Mouse (Mus musculus) heart, embryonic 16.5 days (tissue): ENCODE measurements around the gene Cnnm3. TPM values are rescaled to one million over a fixed set of nuclear protein-coding genes. Genes with fewer than 3 reads are reported as not detected.

ENCODE experiments used
- ATAC-seq: fragments of 200-750 bp; cut with Nextera tagmentation; replicated peaks from 2 replicates; pipeline ENCODE4 v1.8.0; 2017; ENCODE audit warnings: moderate number of reproducible peaks; ENCODE audit not compliant: insufficient read depth, low FRiP score; ENCODE audit errors: extremely low read depth
- H3K27ac ChIP-seq: fragments of 300-500 bp; sonication (generic); 2 replicates; pipeline ENCODE4 v1.5.1; 2014; ENCODE audit warnings: mild to moderate bottlenecking, low read length, control low read depth, moderate library complexity
- H3K27me3 ChIP-seq: fragments of 300-500 bp; sonication (generic); 2 replicates; pipeline ENCODE4 v1.6.1; 2014; ENCODE audit warnings: low read length, mixed read lengths; ENCODE audit not compliant: control insufficient read depth, insufficient read depth
- H3K36me3 ChIP-seq: fragments of 300-500 bp; sonication (generic); 2 replicates; pipeline ENCODE4 v1.6.1; 2014; ENCODE audit not compliant: control insufficient read depth, insufficient read depth
- H3K4me1 ChIP-seq: fragments of 300-500 bp; sonication (generic); 2 replicates; pipeline ENCODE4 v1.6.1; 2014; ENCODE audit warnings: low read length, mixed read lengths; ENCODE audit not compliant: control insufficient read depth, insufficient read depth
- H3K4me2 ChIP-seq: fragments of 300-500 bp; sonication (generic); 2 replicates; pipeline ENCODE4 v1.6.1; 2014; ENCODE audit warnings: low read depth, mild to moderate bottlenecking, control low read depth, low read length
- H3K4me3 ChIP-seq: fragments of 300-500 bp; sonication (generic); 2 replicates; pipeline ENCODE4 v1.5.1; 2014; ENCODE audit warnings: mild to moderate bottlenecking, control low read depth, low read length
- H3K9ac ChIP-seq: fragments of 300-500 bp; sonication (generic); 2 replicates; pipeline ENCODE4 v1.6.1; 2014; ENCODE audit warnings: low read length, control low read depth
- H3K9me3 ChIP-seq: fragments of 300-500 bp; sonication (generic); replicated peaks from 2 replicates; pipeline ENCODE4 v1.6.1; 2016; ENCODE audit warnings: low read length; ENCODE audit not compliant: control insufficient read depth
- WGBS: fragments of 180-500 bp; shearing (Covaris S2); extraction: QIAGEN DNeasy Blood & Tissue Kit; methylation state at CpG from one replicate; pipeline ENCODE4 v1.1.7; 2014; 5-methylcytosine and 5-hydroxymethylcytosine counted together
- microRNA-seq: library from miRNA; unstranded; fragments of <30 nt; microRNA quantifications from one replicate; pipeline ENCODE4, GENCODE M21; 2017
- polyA plus RNA-seq: library from polyadenylated mRNA; unstranded; fragments of >200 nt; fragmentation: Nextera tagmentation; extraction: Ambion mirVana; gene quantifications from 2 replicates; pipeline ENCODE4 v1.2.1, GENCODE M21; 2015

Cnnm3 gene
- polyA plus RNA-seq, 1 experiment from 2014 or later, result 1.8 TPM

DNA sequence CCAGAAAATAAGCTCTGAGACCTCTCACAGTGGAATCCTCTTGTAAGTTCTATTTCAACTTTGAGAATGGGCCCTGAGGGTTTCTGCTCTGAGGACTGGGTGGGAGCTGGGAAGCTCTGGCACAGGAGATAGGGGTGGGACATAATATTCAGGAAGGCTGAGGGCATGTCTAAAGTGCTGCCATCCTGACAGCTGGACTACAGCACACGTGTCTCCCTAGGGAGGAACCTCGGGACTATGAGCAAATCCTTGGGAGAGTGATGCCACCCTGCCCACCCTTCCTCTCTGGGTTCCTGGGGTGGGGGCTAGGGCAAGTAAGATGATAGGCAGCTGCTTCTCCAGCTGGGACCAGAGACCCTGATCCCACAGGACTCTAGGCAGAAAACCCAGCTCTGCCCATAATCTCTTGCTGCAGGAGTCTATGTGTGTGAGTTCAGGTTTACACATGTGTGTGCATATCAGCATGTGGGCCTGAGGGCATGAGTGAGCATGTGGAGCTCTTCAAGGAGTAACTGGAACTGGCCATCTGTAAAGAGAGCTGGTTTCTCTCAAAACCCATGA, 60.6 kb downstream of the Cnnm3 start:
- peaks cover 31% of the 10 kb centered on the region for H3K4me1 ChIP-seq
- H3K27ac ChIP-seq, result peak overlapping the region; percentile 16; the same call in 1 of the 2 replicates
- ATAC-seq, result no peak
- H3K36me3 ChIP-seq, result no peaks in the 10 kb centered on the region
- no peaks in the 10 kb centered on the region for H3K27me3 ChIP-seq
- H3K9me3 ChIP-seq, result no peaks in the 10 kb centered on the region
- H3K9ac ChIP-seq, result 0 out of 2 replicates have a peak overlapping the region, but pooled peaks have one; percentile 3
- H3K4me3 ChIP-seq, result no peak overlapping the region
- WGBS, result 73% methylated on average over 2 of the region's 2 CpGs
- H3K4me2 ChIP-seq, result no peak overlapping the region

DNA sequence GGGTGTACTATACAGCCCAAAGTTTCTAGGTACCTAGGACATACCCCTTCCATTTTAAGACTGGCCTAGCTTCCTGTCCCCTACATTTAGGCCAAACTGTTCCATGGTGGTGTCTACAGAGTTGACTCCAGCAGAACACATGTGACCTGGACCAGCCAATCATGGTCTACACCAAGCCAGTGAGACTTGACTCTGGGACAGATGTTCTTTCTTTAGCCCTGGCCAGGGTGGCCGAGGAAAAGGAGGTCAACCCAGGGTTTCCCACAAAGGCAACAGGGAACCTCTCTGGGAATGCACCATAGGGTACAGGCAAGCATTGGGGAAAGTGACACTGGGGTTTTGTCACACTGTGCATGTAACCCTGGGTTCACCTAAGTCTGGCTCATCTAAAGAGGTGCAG, 61.0 kb downstream of the Cnnm3 start:
- Histone ChIP-seq H3K4me1 (peaks cover 31% of the 10 kb centered on the region), H3K4me3 (no peak overlapping the region), H3K27me3 (no peaks in the 10 kb centered on the region), H3K36me3 (no peaks in the 10 kb centered on the region), H3K9ac (no peak overlapping the region), H3K27ac (no peak overlapping the region), H3K4me2 (no peak overlapping the region), H3K9me3 (no peaks in the 10 kb centered on the region)
- ATAC-seq, result no peak
- 54% methylated on average over 1 of the region's 1 CpGs for WGBS

DNA sequence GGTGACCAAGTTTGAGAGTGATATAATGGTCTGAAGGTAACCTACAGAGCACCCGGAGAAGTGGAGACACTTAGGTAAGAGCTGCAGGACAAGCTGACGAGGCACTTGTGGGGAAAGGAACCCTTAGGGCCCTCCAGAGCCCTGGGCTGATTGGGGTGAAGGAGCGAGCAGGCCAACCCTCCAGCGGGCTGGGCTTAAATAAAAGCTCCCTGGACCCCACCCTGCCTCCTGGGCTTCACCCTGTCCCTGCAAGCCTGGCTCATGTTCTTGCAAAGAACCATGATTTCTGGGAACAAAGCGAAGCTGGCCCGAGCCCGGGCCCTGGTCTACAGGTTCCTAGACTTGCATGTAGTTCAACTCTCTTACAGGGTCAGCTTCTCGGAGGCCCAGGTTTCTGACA, 61.9 kb downstream of the Cnnm3 start:
- 79% methylated on average over 8 of the region's 8 CpGs for WGBS
- no peaks in the 10 kb centered on the region for H3K9me3 ChIP-seq
- no peak for ATAC-seq
- H3K27ac ChIP-seq, result no peak overlapping the region
- no peak overlapping the region for H3K4me2 ChIP-seq
- H3K27me3 ChIP-seq, result no peaks in the 10 kb centered on the region
- H3K36me3 ChIP-seq, result no peaks in the 10 kb centered on the region
- H3K9ac ChIP-seq, result no peak overlapping the region
- no peak overlapping the region for H3K4me3 ChIP-seq
- H3K4me1 ChIP-seq, result peaks cover 27% of the 10 kb centered on the region

DNA sequence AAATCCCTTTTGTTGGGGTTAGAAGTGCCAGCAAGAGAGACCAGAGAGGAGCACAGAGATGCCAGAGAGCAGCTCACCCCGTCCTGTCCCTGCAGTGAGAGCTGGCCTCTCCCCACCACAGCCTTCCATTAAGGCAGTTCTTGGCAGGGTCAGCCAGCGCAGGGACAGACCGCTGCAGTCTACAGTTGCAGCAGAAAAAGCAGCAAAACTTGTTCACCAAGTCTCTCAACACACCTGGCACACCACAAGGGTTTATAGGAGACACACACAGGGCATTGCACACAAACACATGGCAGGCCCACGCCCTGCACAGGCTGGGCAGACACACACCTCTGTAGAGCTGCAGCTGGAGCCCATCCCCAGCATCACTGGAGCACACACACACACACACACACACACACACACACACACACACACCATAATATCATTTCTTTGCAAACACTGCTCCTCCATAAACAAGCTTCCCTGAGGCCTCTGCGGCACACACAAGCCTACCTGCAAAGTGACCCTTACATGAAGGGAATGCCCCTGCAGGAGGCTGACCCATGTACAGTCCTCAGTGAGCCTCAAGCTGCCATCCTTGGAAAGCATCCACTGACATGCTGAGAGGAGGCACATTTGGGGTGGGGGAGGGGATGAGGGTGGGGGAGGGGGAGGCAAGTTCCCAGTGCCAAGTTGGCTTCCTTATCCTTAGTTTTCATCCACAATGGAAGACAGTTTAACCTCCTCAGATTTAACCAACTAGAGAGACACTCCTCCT, 62.7 kb downstream of the Cnnm3 start:
- no peak overlapping the region for H3K4me3 ChIP-seq
- H3K36me3 ChIP-seq, result no peaks in the 10 kb centered on the region
- peaks cover 27% of the 10 kb centered on the region for H3K4me1 ChIP-seq
- H3K27ac ChIP-seq, result no peak overlapping the region
- 81% methylated on average over 5 of the region's 5 CpGs for WGBS
- H3K27me3 ChIP-seq, result no peaks in the 10 kb centered on the region
- no peak overlapping the region for H3K9ac ChIP-seq
- H3K4me2 ChIP-seq, result no peak overlapping the region
- no peak for ATAC-seq
- no peaks in the 10 kb centered on the region for H3K9me3 ChIP-seq

DNA sequence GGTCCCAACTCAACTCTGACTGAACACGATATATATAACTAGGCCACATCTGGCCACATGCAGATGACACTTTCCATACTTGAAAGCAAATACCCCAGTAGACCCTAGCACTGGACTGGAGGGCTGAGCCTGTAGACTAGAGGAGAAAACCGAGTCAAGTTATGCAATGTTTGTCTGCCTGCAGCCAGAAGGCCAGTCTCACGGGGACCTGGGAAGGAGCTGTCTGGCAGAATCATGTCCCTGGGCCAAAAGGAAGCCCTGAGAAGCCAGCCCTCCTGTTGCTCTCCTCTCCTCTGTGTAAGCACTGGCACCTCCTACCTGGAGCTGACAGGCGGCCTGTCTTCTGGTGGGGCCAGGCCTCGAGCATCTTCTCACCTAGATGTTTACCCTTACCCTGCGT, 63.7 kb downstream of the Cnnm3 start:
- no peaks in the 10 kb centered on the region for H3K9me3 ChIP-seq
- H3K27me3 ChIP-seq, result no peaks in the 10 kb centered on the region
- H3K36me3 ChIP-seq, result no peaks in the 10 kb centered on the region
- peaks cover 32% of the 10 kb centered on the region for H3K4me1 ChIP-seq
- H3K9ac ChIP-seq, result no peak overlapping the region
- H3K27ac ChIP-seq, result no peak overlapping the region
- WGBS, result 63% methylated on average over 6 of the region's 6 CpGs
- H3K4me2 ChIP-seq, result no peak overlapping the region
- H3K4me3 ChIP-seq, result no peak overlapping the region
- ATAC-seq, result no peak

DNA sequence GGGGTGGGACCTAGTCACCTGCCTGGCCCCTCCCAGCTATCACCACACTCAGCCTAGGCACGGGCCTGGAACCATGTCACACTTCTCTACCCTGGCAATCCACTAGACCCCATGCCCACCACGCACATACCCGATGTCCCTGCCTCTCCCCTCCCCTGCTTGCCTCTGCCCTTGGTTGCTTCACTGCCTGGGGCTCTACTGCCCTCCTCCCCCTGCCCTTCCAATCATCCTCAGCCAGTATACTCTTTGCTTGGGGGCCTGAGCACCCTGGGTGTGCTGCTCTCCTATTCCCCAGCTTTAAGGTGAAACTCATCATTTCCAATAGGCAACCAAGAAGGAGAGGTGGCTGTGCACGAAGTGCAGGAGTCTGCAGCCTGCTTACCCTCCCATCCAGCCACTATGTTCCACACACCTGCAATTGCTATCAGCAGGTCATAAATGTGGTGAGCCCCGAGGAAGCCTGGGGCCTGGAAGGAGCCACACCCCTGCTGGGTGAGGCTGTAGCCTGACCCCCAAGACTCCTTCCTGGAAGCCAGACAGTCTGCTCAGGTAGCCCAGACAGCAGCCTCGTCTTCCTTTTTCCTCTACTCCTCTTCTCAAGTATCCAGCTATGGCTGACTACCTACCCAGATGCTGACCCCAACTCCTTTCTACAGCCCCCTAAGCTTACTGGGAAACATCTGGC, 65.5 kb downstream of the Cnnm3 start:
- Histone ChIP-seq H3K4me1 (peaks cover 32% of the 10 kb centered on the region), H3K4me2 (no peak overlapping the region), H3K9ac (no peak overlapping the region), H3K27ac (no peak overlapping the region), H3K36me3 (no peaks in the 10 kb centered on the region), H3K9me3 (no peaks in the 10 kb centered on the region), H3K27me3 (no peaks in the 10 kb centered on the region), H3K4me3 (no peak overlapping the region)
- 67% methylated on average over 6 of the region's 6 CpGs for WGBS
- ATAC-seq, result no peak

Small RNAs within 50 kb of the gene (microRNA-seq; reads per million reads assigned to microRNA genes)
- gene Gm47280, result not detected

Other genes with a start within 250 kb of the Cnnm3 start
- 4.7 and 5.3 TPM in 2 replicates for gene Neurl3, start 237.2 kb upstream of the Cnnm3 start, polyA plus RNA-seq
- 14.2 and 17.1 TPM in 2 replicates for gene Arid5a, start 204.1 kb upstream of the Cnnm3 start, polyA plus RNA-seq
- gene Kansl3, start 142.7 kb upstream of the Cnnm3 start, polyA plus RNA-seq, result 43.6 and 46.2 TPM in 2 replicates
- 1.0 and 1.2 TPM in 2 replicates for gene Fer1l5, start 139.6 kb upstream of the Cnnm3 start, polyA plus RNA-seq
- gene Lman2l, start 66.6 kb upstream of the Cnnm3 start, polyA plus RNA-seq, result 47.3 and 50.1 TPM in 2 replicates
- gene Cnnm4, start 40.2 kb upstream of the Cnnm3 start, polyA plus RNA-seq, result 6.6 and 6.9 TPM in 2 replicates
- 30.2 and 32.7 TPM in 2 replicates for gene Ankrd23, start 25.0 kb downstream of the Cnnm3 start, polyA plus RNA-seq
- not detected in 2 replicates for gene Gm42417, start 27.6 kb downstream of the Cnnm3 start, polyA plus RNA-seq
- 31.1 and 32.5 TPM in 2 replicates for gene Ankrd39, start 35.6 kb downstream of the Cnnm3 start, polyA plus RNA-seq
- gene Sema4c, start 46.5 kb downstream of the Cnnm3 start, polyA plus RNA-seq, result 7.8 and 8.8 TPM in 2 replicates
- 0.62 and 1.6 TPM in 2 replicates for gene Fam178b, start 171.3 kb downstream of the Cnnm3 start, polyA plus RNA-seq
- gene Cox5b, start 179.6 kb downstream of the Cnnm3 start, polyA plus RNA-seq, result 1,342 and 1,400 TPM in 2 replicates
- gene 4933424G06Rik, start 198.3 kb downstream of the Cnnm3 start, polyA plus RNA-seq, result not detected in 2 replicates
- gene Actr1b, start 202.6 kb downstream of the Cnnm3 start, polyA plus RNA-seq, result 85.2 and 96.6 TPM in 2 replicates
- gene Zap70, start 249.9 kb downstream of the Cnnm3 start, polyA plus RNA-seq, result 2.8 and 9.0 TPM in 2 replicates